Mouse (Mus musculus): ENCODE data around the gene Nfe2.

- TF ChIP-seq CTCF (IDR thresholded peaks at IDR 0.05; ENCODE audit: low read depth), result no peak
- no peak for TF ChIP-seq EP300 (IDR thresholded peaks at IDR 0.05; ENCODE audit: low read depth)
These were observed 6.6 kb downstream of the Nfe2 start for GRCm38 (mm10) chr15:103251595-103251994.

Measured in liver, embryonic 14.5 days (tissue).